Mouse (Mus musculus) myocyte (in vitro differentiated cells): ENCODE results near the gene Igdcc3. TPM values are rescaled to one million over a fixed set of nuclear protein-coding genes. Genes with fewer than 3 reads are reported as not detected.

Source experiments
- H3K27me3 ChIP-seq: one replicate; pipeline ENCODE4 v1.6.1; 2011; ENCODE audit not compliant: control insufficient read depth, insufficient read depth, insufficient read length
- H3K36me3 ChIP-seq: one replicate; pipeline ENCODE4 v1.6.1; 2011; ENCODE audit not compliant: control insufficient read depth, insufficient read depth
- H3K4me2 ChIP-seq: one replicate; pipeline ENCODE4 v1.6.1; 2011; ENCODE audit warnings: low read depth, control low read depth
- H3K4me3 ChIP-seq: one replicate; pipeline ENCODE4 v1.5.1; 2011; ENCODE audit warnings: mild to moderate bottlenecking, control low read depth, moderate library complexity
- H3K79me2 ChIP-seq: one replicate; pipeline ENCODE4 v1.6.1; 2011; ENCODE audit not compliant: control insufficient read depth, insufficient read depth
- H3ac ChIP-seq: one replicate; pipeline ENCODE4 v1.6.1; 2011; ENCODE audit not compliant: control insufficient read depth, insufficient read length
- CEBPB ChIP-seq: IDR thresholded peaks from 2 replicates; pipeline ENCODE4 v1.6.1; 2011; ENCODE audit warnings: mild to moderate bottlenecking, moderate library complexity; ENCODE audit not compliant: poor library complexity, insufficient read depth, severe bottlenecking
- E2F4 ChIP-seq: IDR thresholded peaks from one replicate; pipeline ENCODE4 v1.6.1; 2011; ENCODE audit warnings: mild to moderate bottlenecking, control low read depth, moderate library complexity; ENCODE audit not compliant: insufficient read depth
- MAX ChIP-seq: IDR thresholded peaks from one replicate; pipeline ENCODE4 v1.6.1; 2011; ENCODE audit warnings: low read depth, mild to moderate bottlenecking, control low read depth
- MYOD1 ChIP-seq, 3 experiments: IDR thresholded peaks; one replicate each; pipeline ENCODE4 v1.6.1; 2011; ENCODE audit warnings: control low read depth in 2 of 3, low read depth in 2 of 3, mild to moderate bottlenecking in 2 of 3, moderate library complexity in 1 of 3; ENCODE audit not compliant: insufficient read length in 2 of 3, control insufficient read depth in 1 of 3
- MYOG ChIP-seq, 3 experiments: IDR thresholded peaks; one replicate each; pipeline ENCODE4 v1.6.1; 2011; ENCODE audit warnings: control low read depth in 2 of 3, low read depth in 2 of 3, mild to moderate bottlenecking in 2 of 3; ENCODE audit not compliant: insufficient read length in 2 of 3, control insufficient read depth in 1 of 3, insufficient read depth in 1 of 3
- POLR2A ChIP-seq: IDR thresholded peaks from one replicate; pipeline ENCODE4 v1.6.1; 2011; ENCODE audit warnings: low read depth, mild to moderate bottlenecking, control low read depth, moderate library complexity; ENCODE audit not compliant: insufficient read length
- POLR2AphosphoS2 ChIP-seq: IDR thresholded peaks from one replicate; pipeline ENCODE4 v1.6.1; 2011; ENCODE audit warnings: low read depth, control low read depth; ENCODE audit not compliant: insufficient read length
- REST ChIP-seq: IDR thresholded peaks from one replicate; pipeline ENCODE4 v1.6.1; 2011; ENCODE audit warnings: mild to moderate bottlenecking, control low read depth, moderate library complexity; ENCODE audit not compliant: insufficient read depth, insufficient read length
- SRF ChIP-seq: IDR thresholded peaks from one replicate; pipeline ENCODE4 v1.6.1; 2011; ENCODE audit warnings: low read depth; ENCODE audit not compliant: control insufficient read depth, insufficient read length
- TCF12 ChIP-seq: IDR thresholded peaks from one replicate; pipeline ENCODE4 v1.6.1; 2011; ENCODE audit warnings: mild to moderate bottlenecking, control low read depth; ENCODE audit not compliant: poor library complexity, insufficient read depth, severe bottlenecking
- TCF3 ChIP-seq: IDR thresholded peaks from one replicate; pipeline ENCODE4 v1.6.1; 2011; ENCODE audit warnings: low read depth, control low read depth; ENCODE audit not compliant: insufficient read length
- USF1 ChIP-seq: IDR thresholded peaks from one replicate; pipeline ENCODE4 v1.6.1; 2011; ENCODE audit warnings: low read depth, mild to moderate bottlenecking, control low read depth, moderate library complexity
- polyA plus RNA-seq: library from polyadenylated mRNA; unstranded; fragments of >200 nt; fragmentation: generic; extraction: Trizol; gene quantifications from one replicate; pipeline ENCODE4 v1.2.1, GENCODE M21; 2012; ENCODE audit warnings: missing spikeins

The Igdcc3 gene
- polyA plus RNA-seq, 1 experiment, result not detected

DNA sequence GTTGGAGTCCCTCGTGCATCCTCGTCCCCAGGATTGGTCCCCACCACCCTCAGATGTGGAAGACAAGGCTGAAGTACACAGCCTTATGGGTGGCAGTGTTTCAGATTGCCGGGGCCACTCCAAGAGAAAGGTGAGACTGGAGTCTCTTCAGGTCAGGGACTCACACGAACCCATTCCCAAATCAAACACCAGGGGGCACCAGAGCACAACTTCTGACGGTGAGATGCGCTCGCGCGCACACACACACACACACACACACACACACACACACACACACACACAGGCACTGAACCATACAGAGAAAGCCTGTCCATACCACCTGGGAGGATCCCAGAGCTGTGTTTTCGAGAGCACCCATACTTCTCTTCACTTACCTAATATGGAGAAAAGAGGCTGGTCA, 7.2 kb upstream of the Igdcc3 start:
- Histone ChIP-seq H3K4me2 (no peak overlapping the region), H3K4me3 (no peak overlapping the region), H3ac (no peak overlapping the region), H3K36me3 (no peaks in the 10 kb centered on the region), H3K79me2 (no peaks in the 10 kb centered on the region), H3K27me3 (peaks cover 23% of the 10 kb centered on the region)
- TF ChIP-seq TCF3 (no peak), E2F4 (no peak), MYOG (IDR thresholded peaks at IDR 0.05; ENCODE audit: control insufficient read depth in 1 of 3, insufficient read depth in 1 of 3, insufficient read length in 2 of 3, low read depth in 2 of 3) (no peak)

DNA sequence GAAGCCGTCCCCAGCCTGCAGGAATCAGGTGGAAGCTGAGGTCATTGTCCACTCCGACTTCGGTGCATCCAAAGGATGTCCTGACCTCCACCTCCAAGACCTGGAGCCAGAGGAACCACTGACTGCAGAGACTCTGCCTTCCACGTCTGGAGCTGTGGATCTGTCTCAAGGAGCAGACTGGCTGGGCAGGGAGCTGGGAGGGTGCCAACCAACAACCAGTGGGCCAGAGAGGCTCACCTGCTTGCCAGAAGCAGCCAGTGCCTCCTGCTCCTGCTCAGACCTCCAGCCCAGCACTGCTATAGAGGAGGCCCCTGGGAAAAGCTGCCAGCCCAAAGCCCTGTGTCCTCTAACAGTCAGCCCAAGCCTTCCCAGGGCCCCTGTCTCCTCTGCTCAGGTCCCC, 5.9 kb upstream of the Igdcc3 start:
- Histone ChIP-seq H3ac (no peak overlapping the region), H3K27me3 (peaks cover 30% of the 10 kb centered on the region)

DNA sequence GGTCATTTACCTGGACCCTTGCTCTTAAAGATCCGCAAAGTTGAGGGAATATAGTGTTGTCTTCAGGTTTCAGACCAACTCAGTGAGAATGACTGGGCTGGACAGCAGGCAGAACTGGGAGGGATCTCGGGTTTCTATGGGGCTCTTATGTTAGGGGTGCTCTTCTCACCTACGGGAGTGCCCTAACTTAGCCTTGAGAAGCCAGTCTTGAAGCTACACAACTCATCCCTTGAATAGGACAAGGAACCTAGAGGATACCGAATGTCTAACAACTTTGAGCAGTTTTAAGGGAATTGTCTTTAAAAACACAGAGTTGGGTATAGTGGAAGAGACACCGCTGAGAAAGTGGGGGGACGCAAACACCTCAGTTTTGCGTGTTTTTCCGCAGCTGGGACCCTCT, 498 bp upstream of the Igdcc3 start:
- peak overlapping the region; percentile 72 for H3ac ChIP-seq
- peaks cover 67% of the 10 kb centered on the region for H3K27me3 ChIP-seq
- no peak for TF ChIP-seq TCF3
- no peak for TF ChIP-seq REST
- H3K4me2 ChIP-seq, result peak overlapping the region; percentile 42
- no peaks in the 10 kb centered on the region for H3K79me2 ChIP-seq
- H3K4me3 ChIP-seq, result no peak overlapping the region
- no peaks in the 10 kb centered on the region for H3K36me3 ChIP-seq

More for the DNA sequence above, 5.9 kb upstream of the Igdcc3 start:
- H3K4me2 ChIP-seq, result no peak overlapping the region
- no peaks in the 10 kb centered on the region for H3K79me2 ChIP-seq
- no peak overlapping the region for H3K4me3 ChIP-seq
- TF ChIP-seq MAX (no peak), MYOD1 (IDR thresholded peaks at IDR 0.05; ENCODE audit: control insufficient read depth in 1 of 3, insufficient read length in 2 of 3, low read depth in 2 of 3) (no peak), REST (no peak), SRF (no peak), CEBPB (no peak), USF1 (no peak), MYOG (IDR thresholded peaks at IDR 0.05; ENCODE audit: control insufficient read depth in 1 of 3, insufficient read depth in 1 of 3, insufficient read length in 2 of 3, low read depth in 2 of 3) (no peak), POLR2A (no peak), TCF3 (no peak), E2F4 (no peak), POLR2AphosphoS2 (no peak), TCF12 (no peak)
- no peaks in the 10 kb centered on the region for H3K36me3 ChIP-seq

DNA sequence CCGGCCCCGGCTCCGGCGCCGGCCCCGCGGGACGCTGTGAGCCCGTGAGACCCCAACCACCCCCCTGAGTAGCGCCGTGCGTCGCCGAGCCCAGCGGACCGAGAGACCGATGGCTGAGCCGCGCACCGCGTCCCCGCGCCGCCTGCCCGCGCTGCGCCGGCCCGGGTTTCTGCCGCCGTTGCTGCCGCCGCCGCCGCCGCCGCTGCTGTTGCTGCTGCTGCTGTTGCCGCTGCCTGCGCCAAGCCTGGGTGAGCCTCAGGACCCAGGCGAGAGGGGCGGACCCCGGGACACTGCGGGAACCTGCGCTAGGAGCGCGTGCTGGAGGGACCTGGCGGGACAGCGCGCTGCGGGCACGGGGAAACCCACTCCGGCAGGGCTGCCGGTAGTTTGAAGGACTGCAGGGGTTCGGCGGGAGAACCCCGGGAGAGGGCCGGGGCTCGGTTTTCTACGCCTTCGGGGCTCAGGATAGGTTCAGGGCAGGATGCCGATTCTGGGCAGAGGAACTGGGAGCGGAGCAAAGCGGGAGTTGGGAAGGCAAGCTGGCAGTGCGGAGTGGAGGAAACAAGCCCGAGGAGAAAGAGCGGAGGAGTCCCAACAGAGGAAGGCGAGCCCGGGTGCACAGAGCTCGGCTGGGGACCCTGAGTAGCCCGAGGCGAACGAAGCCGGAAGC, 452 bp downstream of the Igdcc3 start:
- H3K27me3 ChIP-seq, result peaks cover 62% of the 10 kb centered on the region
- H3K4me3 ChIP-seq, result no peak overlapping the region
- no peaks in the 10 kb centered on the region for H3K79me2 ChIP-seq
- peak overlapping the region; percentile 83 for H3K4me2 ChIP-seq
- H3ac ChIP-seq, result peak overlapping the region; percentile 72
- H3K36me3 ChIP-seq, result no peaks in the 10 kb centered on the region
- no peak for TF ChIP-seq CEBPB
- TF ChIP-seq SRF, result no peak
- no peak for TF ChIP-seq REST
- no peak for TF ChIP-seq POLR2A
- TF ChIP-seq MYOG (IDR thresholded peaks at IDR 0.05; ENCODE audit: control insufficient read depth in 1 of 3, insufficient read depth in 1 of 3, insufficient read length in 2 of 3, low read depth in 2 of 3), result no peak
- TF ChIP-seq E2F4, result no peak
- TF ChIP-seq MAX, result no peak
- TF ChIP-seq MYOD1 (IDR thresholded peaks at IDR 0.05; ENCODE audit: control insufficient read depth in 1 of 3, insufficient read length in 2 of 3, low read depth in 2 of 3), result no peak
- TF ChIP-seq TCF3, result no peak
- no peak for TF ChIP-seq POLR2AphosphoS2
- no peak for TF ChIP-seq TCF12
- TF ChIP-seq USF1, result no peak

DNA sequence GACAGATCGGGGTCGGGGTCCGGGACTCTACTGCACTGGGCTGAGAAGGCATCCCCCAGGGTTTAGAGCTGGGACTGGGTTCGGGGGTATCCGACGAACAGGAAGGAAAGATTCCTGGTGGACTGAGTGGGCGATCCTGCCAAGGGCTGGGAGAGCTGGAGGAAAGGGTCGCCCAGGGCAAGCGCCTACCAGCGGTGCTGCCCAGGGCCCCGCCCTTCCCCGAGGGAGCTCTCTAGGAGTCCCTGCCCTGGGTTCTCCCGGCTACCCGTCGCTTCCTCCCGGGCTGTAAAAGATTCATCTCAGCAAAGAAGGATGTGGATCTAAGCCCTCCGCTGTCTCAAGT, 958 bp downstream of the Igdcc3 start:
- no peak for TF ChIP-seq CEBPB
- no peak for TF ChIP-seq USF1
- TF ChIP-seq SRF, result no peak
- no peak for TF ChIP-seq MAX
- no peak for TF ChIP-seq MYOD1 (IDR thresholded peaks at IDR 0.05; ENCODE audit: control insufficient read depth in 1 of 3, insufficient read length in 2 of 3, low read depth in 2 of 3)
- no peak for TF ChIP-seq E2F4
- TF ChIP-seq TCF3, result no peak
- TF ChIP-seq POLR2A, result no peak
- TF ChIP-seq MYOG (IDR thresholded peaks at IDR 0.05; ENCODE audit: control insufficient read depth in 1 of 3, insufficient read depth in 1 of 3, insufficient read length in 2 of 3, low read depth in 2 of 3), result no peak
- TF ChIP-seq TCF12, result no peak
- TF ChIP-seq POLR2AphosphoS2, result no peak
- no peak for TF ChIP-seq REST
- no peaks in the 10 kb centered on the region for H3K79me2 ChIP-seq
- peak overlapping the region; percentile 83 for H3K4me2 ChIP-seq
- peak overlapping the region; percentile 72 for H3ac ChIP-seq
- no peak overlapping the region for H3K4me3 ChIP-seq
- peaks cover 62% of the 10 kb centered on the region for H3K27me3 ChIP-seq
- H3K36me3 ChIP-seq, result no peaks in the 10 kb centered on the region
